Mouse (Mus musculus) ES-Bruce4 (cell line): ENCODE measurements around the gene Ctla4.

Experiments
- CTCF ChIP-seq: IDR thresholded peaks from one replicate; pipeline ENCODE4 v1.8.1; 2011; ENCODE audit warnings: low read depth, low read length
- POLR2A ChIP-seq: IDR thresholded peaks from one replicate; pipeline ENCODE4 v1.8.1; 2011; ENCODE audit warnings: low read length; ENCODE audit not compliant: insufficient read depth

- no peak for TF ChIP-seq CTCF
- no peak for TF ChIP-seq POLR2A
These were observed 73.7 kb downstream of the Ctla4 start for GRCm38 (mm10) chr1:60960451-60960850.
